24 mouse cellular contexts compared by ENCODE assay signal in the genomic region with DNA sequence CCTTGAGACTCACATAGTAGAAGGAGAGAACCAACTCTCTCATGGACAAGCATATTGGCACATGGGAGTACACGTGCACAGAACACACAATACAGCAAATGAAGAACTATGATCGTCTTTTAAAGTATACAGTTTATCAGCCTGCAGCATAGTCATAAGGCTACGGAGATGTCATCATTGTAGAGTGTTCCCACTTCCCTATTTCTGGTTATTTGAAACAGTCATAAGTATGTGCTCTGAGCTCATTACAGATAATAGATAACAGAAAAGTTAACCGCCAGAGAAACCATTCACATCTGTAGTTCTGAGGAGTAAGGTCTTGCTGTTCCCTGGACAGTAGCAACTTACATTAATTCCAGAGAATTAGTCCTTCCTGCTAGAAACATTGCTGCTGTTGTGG. TPM values are rescaled to one million over a fixed set of nuclear protein-coding genes. Genes with fewer than 3 reads are reported as not detected.
DNase-seq lines count a peak whose midpoint lies in the region; ATAC-seq and TF ChIP-seq lines count a peak whose summit lies in the region.
"Had no signal": no experiment of that assay in that cellular context is flagged by ENCODE, and none has a peak within 500 bp of the region (broad histone marks: within the 10 kb centered on the region; RNA-seq: fewer than 3 reads in every experiment).

No protein-coding gene starts in this region.

- TF ChIP-seq EP300 in stomach, postnatal 0 days (optimal IDR thresholded peaks at IDR 0.05) = no peak

- TF ChIP-seq CTCF in layer of hippocampus, adult 2 months (conservative IDR thresholded peaks at IDR 0.05) = no peak
- no peak for TF ChIP-seq CTCF in stomach, postnatal 0 days (IDR thresholded peaks at IDR 0.05; ENCODE audit: low read depth)
- no peak for TF ChIP-seq CTCF in intestine, postnatal 0 days (IDR thresholded peaks at IDR 0.05; ENCODE audit: low read depth)

- peak overlapping the region; percentile 64; the same call in 1 of the 2 replicates for H3K27ac ChIP-seq in layer of hippocampus, adult 2 months
- H3K27ac ChIP-seq in stomach, postnatal 0 days (replicated peaks) = no peak overlapping the region
- no peak overlapping the region for H3K27ac ChIP-seq in intestine, postnatal 0 days (ENCODE audit: low read depth, low read length)
- H3K27ac ChIP-seq: embryonic facial prominence, embryonic 12.5 days; forebrain, embryonic 15.5 days; hindbrain, embryonic 15.5 days had no signal

- 81% methylated on average over 4 of the region's 4 CpGs for WGBS in stomach, postnatal 0 days
- 75% methylated on average over 4 of the region's 4 CpGs for WGBS in intestine, postnatal 0 days

- H3K9me3 ChIP-seq in stomach, postnatal 0 days (ENCODE audit: control insufficient read depth, low read length) = no peaks in the 10 kb centered on the region
- H3K9me3 ChIP-seq in intestine, postnatal 0 days (ENCODE audit: control insufficient read depth) = no peaks in the 10 kb centered on the region
- H3K9me3 ChIP-seq: embryonic facial prominence, embryonic 12.5 days; forebrain, embryonic 15.5 days; heart, embryonic 12.5 days; hindbrain, embryonic 15.5 days had no signal

- no peaks in the 10 kb centered on the region for H3K27me3 ChIP-seq in stomach, postnatal 0 days (ENCODE audit: control insufficient read depth, insufficient read depth, low read length)
- no peaks in the 10 kb centered on the region for H3K27me3 ChIP-seq in intestine, postnatal 0 days (replicated peaks; ENCODE audit: control insufficient read depth, insufficient read depth, low read length)
- H3K27me3 ChIP-seq: embryonic facial prominence, embryonic 12.5 days; forebrain, embryonic 15.5 days; heart, embryonic 12.5 days; hindbrain, embryonic 15.5 days had no signal

- no peak overlapping the region for H3K9ac ChIP-seq in stomach, postnatal 0 days (ENCODE audit: low read length)
- H3K9ac ChIP-seq in intestine, postnatal 0 days (ENCODE audit: low read depth, low read length) = no peak overlapping the region
- H3K9ac ChIP-seq: embryonic facial prominence, embryonic 12.5 days; forebrain, embryonic 15.5 days; heart, embryonic 12.5 days; hindbrain, embryonic 15.5 days had no signal

- no peak overlapping the region for H3K4me3 ChIP-seq in layer of hippocampus, adult 2 months
- no peak overlapping the region for H3K4me3 ChIP-seq in stomach, postnatal 0 days (ENCODE audit: low read depth, low read length)
- H3K4me3 ChIP-seq in intestine, postnatal 0 days (ENCODE audit: low read depth, low read length) = no peak overlapping the region
- H3K4me3 ChIP-seq: embryonic facial prominence, embryonic 12.5 days; forebrain, embryonic 15.5 days; heart, embryonic 12.5 days; hindbrain, embryonic 15.5 days had no signal

- H3K4me1 ChIP-seq in stomach, postnatal 0 days (replicated peaks; ENCODE audit: control insufficient read depth, insufficient read depth) = no peaks in the 10 kb centered on the region
- no peaks in the 10 kb centered on the region for H3K4me1 ChIP-seq in intestine, postnatal 0 days (replicated peaks; ENCODE audit: control insufficient read depth, insufficient read depth, low read length)
- H3K4me1 ChIP-seq: forebrain, embryonic 15.5 days; heart, embryonic 12.5 days; hindbrain, embryonic 15.5 days had no signal

- no peak for DNase-seq in layer of hippocampus, adult 2 months (ENCODE audit: low spot score in 2 of 2)
- no peak for DNase-seq in layer of hippocampus, postnatal 14 days (ENCODE audit: low spot score in 2 of 2)
- peak; percentile 84 for DNase-seq in MEL-GATA-1-ER (ENCODE audit: extremely low read depth, low read depth)
- no peak for DNase-seq in stomach, postnatal 0 days (ENCODE audit: low spot score)
- DNase-seq in cerebellum, adult 11-12 months = no peak
- DNase-seq: adrenal gland, adult 2 months; adrenal gland, postnatal 25 days; cerebellum, adult 2 months; cerebellum, postnatal 10 days; gastrocnemius, postnatal 10 days; heart, postnatal 36 days had no signal

- H3K36me3 ChIP-seq in stomach, postnatal 0 days (ENCODE audit: control insufficient read depth, insufficient read depth, low read length) = peaks cover 20% of the 10 kb centered on the region
- peaks cover 52% of the 10 kb centered on the region for H3K36me3 ChIP-seq in intestine, postnatal 0 days (ENCODE audit: control insufficient read depth, insufficient read depth)

- peak; percentile 92 for ATAC-seq in megakaryocyte, adult 5-6 weeks (ENCODE audit: poor library complexity, severe bottlenecking)
- no peak for ATAC-seq in stomach, postnatal 0 days (ENCODE audit: low FRiP score, low TSS enrichment)
- no peak for ATAC-seq in intestine, postnatal 0 days
- ATAC-seq: forebrain, embryonic 15.5 days; inflammation-experienced regulatory T-cells, adult 6 months had no signal

- no peak overlapping the region for H3K4me2 ChIP-seq in stomach, postnatal 0 days (replicated peaks; ENCODE audit: low read depth)
- H3K4me2 ChIP-seq in intestine, postnatal 0 days (replicated peaks; ENCODE audit: low read depth) = no peak overlapping the region
- H3K4me2 ChIP-seq: embryonic facial prominence, embryonic 12.5 days; forebrain, embryonic 15.5 days; heart, embryonic 12.5 days; hindbrain, embryonic 15.5 days had no signal

RNA-seq across cellular contexts. Expression of a gene that starts 12.2 kb away (rescaled TPM):
- total RNA-seq in layer of hippocampus, adult 2 months (2021) = not detected
- total RNA-seq in layer of hippocampus, postnatal 14 days (2021) = not detected
- not detected in 2 replicates for total RNA-seq in megakaryocyte, adult 5-6 weeks (2015)
- not detected in 2 replicates for total RNA-seq in megakaryocyte, adult 5-6 weeks (2017)
- 793 and 847 TPM in 2 replicates for polyA plus RNA-seq in stomach, postnatal 0 days (2015; fragmentation: Nextera tagmentation; extraction: Ambion mirVana)
- polyA plus RNA-seq in intestine, postnatal 0 days (2015; fragmentation: Nextera tagmentation; extraction: Ambion mirVana) = not detected in 2 replicates
- total RNA-seq: adrenal gland, adult 2 months; adrenal gland, postnatal 25 days; gastrocnemius, postnatal 10 days; gastrocnemius, postnatal 4 days; heart, adult 8-10 months; heart, postnatal 36 days had no signal
- polyA plus RNA-seq: adrenal gland, adult 2 months; cerebellum, adult 2 months; cortical plate, adult 2 months; embryonic facial prominence, embryonic 12.5 days; forebrain, embryonic 11.5 days; forebrain, embryonic 15.5 days; heart, embryonic 12.5 days; heart, embryonic 16.5 days; hindbrain, embryonic 11.5 days; hindbrain, embryonic 15.5 days; inflammation-experienced regulatory T-cells, adult 6 months had no signal

RNA-seq across cellular contexts. Expression of a gene that starts 31.5 kb away (rescaled TPM):
- total RNA-seq in layer of hippocampus, adult 2 months (2021) = 1 to 10 TPM; 4.8 to 6.7 TPM
- 1 to 10 TPM; 2.1 to 4.4 TPM for total RNA-seq in layer of hippocampus, postnatal 14 days (2021)
- not detected in 2 replicates for total RNA-seq in megakaryocyte, adult 5-6 weeks (2015)
- total RNA-seq in megakaryocyte, adult 5-6 weeks (2017) = not detected in 2 replicates
- 29.0 and 29.7 TPM in 2 replicates for polyA plus RNA-seq in stomach, postnatal 0 days (2015; fragmentation: Nextera tagmentation; extraction: Ambion mirVana)
- 28.9 and 29.3 TPM in 2 replicates for polyA plus RNA-seq in intestine, postnatal 0 days (2015; fragmentation: Nextera tagmentation; extraction: Ambion mirVana)
- polyA plus RNA-seq: inflammation-experienced regulatory T-cells, adult 6 months had no signal

RNA-seq across cellular contexts. Expression of a gene that starts 32.2 kb away (rescaled TPM):
- total RNA-seq in layer of hippocampus, adult 2 months (2021) = 1 to 10 TPM; 3.9 to 4.0 TPM
- total RNA-seq in layer of hippocampus, postnatal 14 days (2021) = 1 to 10 TPM; 2.7 to 5.2 TPM
- not detected in 2 replicates for total RNA-seq in megakaryocyte, adult 5-6 weeks (2015)
- total RNA-seq in megakaryocyte, adult 5-6 weeks (2017) = not detected in 2 replicates
- polyA plus RNA-seq in stomach, postnatal 0 days (2015; fragmentation: Nextera tagmentation; extraction: Ambion mirVana) = 4.1 TPM in 2 replicates
- polyA plus RNA-seq in intestine, postnatal 0 days (2015; fragmentation: Nextera tagmentation; extraction: Ambion mirVana) = 5.6 and 5.7 TPM in 2 replicates

RNA-seq across cellular contexts. Expression of a gene that starts 32.6 kb away (rescaled TPM):
- 100 to 1,000 TPM; 316 to 317 TPM for total RNA-seq in layer of hippocampus, adult 2 months (2021)
- 100 to 1,000 TPM; 364 to 392 TPM for total RNA-seq in layer of hippocampus, postnatal 14 days (2021)
- total RNA-seq in megakaryocyte, adult 5-6 weeks (2015) = 362 and 395 TPM in 2 replicates
- 294 and 308 TPM in 2 replicates for total RNA-seq in megakaryocyte, adult 5-6 weeks (2017)
- 48.8 and 49.4 TPM in 2 replicates for polyA plus RNA-seq in stomach, postnatal 0 days (2015; fragmentation: Nextera tagmentation; extraction: Ambion mirVana)
- polyA plus RNA-seq in intestine, postnatal 0 days (2015; fragmentation: Nextera tagmentation; extraction: Ambion mirVana) = 40.8 TPM in 2 replicates

RNA-seq across cellular contexts. Expression of a gene that starts 32.8 kb away (rescaled TPM):
- 10 to 100 TPM; 13.0 to 15.5 TPM for total RNA-seq in layer of hippocampus, adult 2 months (2021)
- total RNA-seq in layer of hippocampus, postnatal 14 days (2021) = 10 to 100 TPM in 1 of 2 experiments, 1 to 10 TPM in 1; 9.7 to 14.5 TPM
- 11.5 and 13.4 TPM in 2 replicates for total RNA-seq in megakaryocyte, adult 5-6 weeks (2015)
- 12.9 and 14.6 TPM in 2 replicates for total RNA-seq in megakaryocyte, adult 5-6 weeks (2017)
- 4.1 TPM in 2 replicates for polyA plus RNA-seq in stomach, postnatal 0 days (2015; fragmentation: Nextera tagmentation; extraction: Ambion mirVana)
- 3.1 and 3.9 TPM in 2 replicates for polyA plus RNA-seq in intestine, postnatal 0 days (2015; fragmentation: Nextera tagmentation; extraction: Ambion mirVana)
